Mouse (Mus musculus) heart, postnatal 25 days (tissue): Measurements from ENCODE around the gene Prx. TPM values are rescaled to one million over a fixed set of nuclear protein-coding genes. Genes with fewer than 3 reads are reported as not detected.
A peak's percentile ranks its signal among the peaks of the same experiment; 100 is the strongest.
"Not testable (repeated sequence)": the region's sequence is repeated elsewhere in the genome, so short reads cannot be mapped to it uniquely, and the experiment has no call there.

Source experiments
- DNase-seq: peaks from one replicate; pipeline ENCODE4 v3.0.0; 2022; ENCODE audit warnings: low spot score
- intact Hi-C: fragments of 180-260 bp; cut with DNase I; formaldehyde crosslinking; loops from one replicate; pipeline ENCODE4 v1.15.1; 2025
- total RNA-seq, 2 experiments: library from RNA; stranded (reverse); gene quantifications; 2 replicates each; pipeline ENCODE4 v1.2.3; 2021

Gene Prx
- total RNA-seq, 2 experiments from 2014 or later: 1.2 to 1.6 TPM

- intact Hi-C loops: no loop called here
- no peak for DNase-seq
These were observed 18.0 kb upstream of the Prx start for GRCm38 (mm10) chr7:27480927-27481626.

- peak; percentile 91 for DNase-seq
- intact Hi-C loops: no loop called here
These were observed 17.5 kb upstream of the Prx start for GRCm38 (mm10) chr7:27481627-27481969.

GRCm38 (mm10) chr7:27483860-27484259, 15.3 kb upstream of the Prx start:
- intact Hi-C loops: no loop called here

GRCm38 (mm10) chr7:27486102-27486769, 12.9 kb upstream of the Prx start:
- intact Hi-C loops: no loop called here

More at GRCm38 (mm10) chr7:27483860-27484259, 15.3 kb upstream of the Prx start:
- no peak for DNase-seq

GRCm38 (mm10) chr7:27486770-27487697, 12.1 kb upstream of the Prx start, which contains the start of gene Sertad1:
TSS of gene Sertad1 (plus strand) at chr7:27486910.
- DNase-seq: peak; percentile 100
- intact Hi-C loops: no loop called here

More at GRCm38 (mm10) chr7:27486102-27486769, 12.9 kb upstream of the Prx start:
- no peak for DNase-seq

- intact Hi-C loops: no loop called here
- no peak for DNase-seq
These were observed 11.3 kb upstream of the Prx start for GRCm38 (mm10) chr7:27487740-27488268.

GRCm38 (mm10) chr7:27489270-27489869, 9.8 kb upstream of the Prx start:
- DNase-seq: no peak
- intact Hi-C loops: no loop called here

- intact Hi-C loops: loop anchor here (2.0 kb wide), 1 partner anchor 17 kb away; no protein-coding TSS in a partner anchor
- DNase-seq: no peak
These were observed 8.9 kb upstream of the Prx start for GRCm38 (mm10) chr7:27490227-27490542.

- intact Hi-C loops: loop anchor here (2.0 kb wide), 1 partner anchor 16 kb away; no protein-coding TSS in a partner anchor
- peak; percentile 92 for DNase-seq
These were observed 8.4 kb upstream of the Prx start for GRCm38 (mm10) chr7:27490543-27491329.

GRCm38 (mm10) chr7:27491856-27492255, 7.3 kb upstream of the Prx start:
- intact Hi-C loops: loop anchor here (2.0 kb wide), 1 partner anchor 15 kb away; no protein-coding TSS in a partner anchor
- no peak for DNase-seq

- DNase-seq: no peak
- intact Hi-C loops: no loop called here
These were observed 6.1 kb upstream of the Prx start for GRCm38 (mm10) chr7:27493022-27493421.

- intact Hi-C loops: no loop called here
- DNase-seq: no peak
These were observed 5.7 kb upstream of the Prx start for GRCm38 (mm10) chr7:27493450-27493849.

GRCm38 (mm10) chr7:27494659-27495367, 4.3 kb upstream of the Prx start:
- intact Hi-C loops, DNase-seq: not testable (repeated sequence)

- no peak for DNase-seq
- intact Hi-C loops: no loop called here
These were observed 2.5 kb downstream of the Prx start for GRCm38 (mm10) chr7:27501620-27502019.

- intact Hi-C loops: loop anchor here (2.0 to 5.0 kb wide), 2 partner anchors 16 to 60 kb away; partner anchors contain the start of genes Blvrb and Sptbn4
- DNase-seq: no peak
These were observed 7.7 kb downstream of the Prx start for GRCm38 (mm10) chr7:27506765-27507370.

- DNase-seq: peak; percentile 94
- intact Hi-C loops: loop anchor here (2.0 to 5.0 kb wide), 2 partner anchors 17 to 61 kb away; partner anchors contain the start of genes Blvrb and Sptbn4
These were observed 8.9 kb downstream of the Prx start for GRCm38 (mm10) chr7:27507711-27508647.

GRCm38 (mm10) chr7:27508648-27509005, 9.5 kb downstream of the Prx start:
- DNase-seq: no peak
- intact Hi-C loops: loop anchor here (5.0 kb wide), 1 partner anchor 61 kb away; the partner anchor contains the start of genes Blvrb and Sptbn4
